Mouse (Mus musculus) heart, postnatal 0 days (tissue): ENCODE measurements around the gene 4931406P16Rik.

Experiments
- CTCF ChIP-seq: IDR thresholded peaks from 2 replicates; pipeline ENCODE4 v1.5.1; 2016; ENCODE audit warnings: antibody characterized with exemption, control low read depth, low read depth
- EP300 ChIP-seq: IDR thresholded peaks from 2 replicates; pipeline ENCODE4 v1.6.1; 2016; ENCODE audit warnings: antibody characterized with exemption, low read depth

DNA sequence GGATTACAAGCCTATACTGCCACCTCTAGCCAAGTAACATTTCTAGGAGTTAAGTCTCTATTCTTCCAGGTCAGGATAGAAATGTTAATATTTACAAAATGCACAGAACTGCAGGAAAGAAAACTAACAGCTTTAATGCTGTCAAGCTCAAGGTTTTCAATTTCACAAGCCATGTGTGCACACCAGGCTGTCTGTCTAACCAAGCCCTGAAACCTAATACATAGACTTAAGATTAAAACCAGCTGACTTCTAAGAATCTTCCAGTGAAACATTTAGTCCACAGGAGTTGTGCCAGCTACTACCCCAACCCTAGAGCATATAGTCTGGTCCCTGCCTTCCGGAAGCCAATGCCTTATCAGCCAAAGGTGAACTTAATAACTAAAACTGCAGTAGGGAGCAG is 54.9 kb downstream of the 4931406P16Rik start:
- TF ChIP-seq EP300 (no peak), CTCF (no peak)
